In the genomic region with DNA sequence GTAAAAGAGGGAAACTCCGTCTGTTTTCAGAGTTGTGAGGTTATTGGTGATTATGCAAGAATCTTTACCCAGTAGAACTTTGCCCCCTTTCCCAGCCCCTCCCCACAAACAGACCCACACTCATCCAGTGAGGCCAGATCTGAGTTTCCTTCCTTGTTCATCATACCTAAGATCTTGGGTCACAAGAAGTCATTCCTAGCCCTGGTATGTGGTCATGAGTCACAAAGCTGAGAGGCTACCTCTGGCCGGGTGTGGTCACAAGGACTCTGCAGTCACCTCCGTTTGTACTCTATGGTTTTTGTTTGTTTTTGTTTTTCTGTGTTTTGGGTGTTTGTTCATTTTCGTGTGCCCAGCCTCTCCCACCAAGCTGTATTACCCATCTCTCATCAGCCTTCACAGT, we compare ENCODE assay signal across 21 mouse cellular contexts. TPM values are rescaled to one million over a fixed set of nuclear protein-coding genes. Genes with fewer than 3 reads are reported as not detected.
DNase-seq lines count a peak whose midpoint lies in the region; ATAC-seq and TF ChIP-seq lines count a peak whose summit lies in the region.
"Had no signal": no experiment of that assay in that cellular context is flagged by ENCODE, and none has a peak within 500 bp of the region (broad histone marks: within the 10 kb centered on the region; RNA-seq: fewer than 3 reads in every experiment).

No protein-coding gene starts in this region.

- no peaks in the 10 kb centered on the region for H3K9me3 ChIP-seq in intestine, embryonic 15.5 days
- H3K9me3 ChIP-seq: embryonic facial prominence, embryonic 13.5 days; forebrain, embryonic 12.5 days; heart, embryonic 12.5 days; hindbrain, embryonic 10.5 days had no signal

- H3K27ac ChIP-seq in intestine, embryonic 15.5 days: no peak overlapping the region
- peak overlapping the region; percentile 38 for H3K27ac ChIP-seq in small intestine, adult 2 months (ENCODE audit: insufficient read depth, low read depth, low read length)
- H3K27ac ChIP-seq: embryonic facial prominence, embryonic 13.5 days; forebrain, embryonic 12.5 days; gastrocnemius, adult 2 months; hindbrain, embryonic 10.5 days; hindbrain, embryonic 14.5 days had no signal

- no peaks in the 10 kb centered on the region for H3K36me3 ChIP-seq in intestine, embryonic 15.5 days
- H3K36me3 ChIP-seq in small intestine, adult 2 months (ENCODE audit: control insufficient read depth, insufficient read depth, low read length): no peaks in the 10 kb centered on the region
- H3K36me3 ChIP-seq: embryonic facial prominence, embryonic 13.5 days; forebrain, embryonic 12.5 days; heart, embryonic 12.5 days; hindbrain, embryonic 10.5 days had no signal

- peak; percentile 57 for ATAC-seq in intestine, embryonic 15.5 days
- ATAC-seq: activated CD4-positive, CD25-positive, alpha-beta regulatory T cell, adult 4 months; forebrain, embryonic 16.5 days had no signal

- no peak for TF ChIP-seq POLR2A in small intestine, adult 2 months (IDR thresholded peaks at IDR 0.05; ENCODE audit: low read depth, low read length)

- no peak overlapping the region for H3K4me2 ChIP-seq in intestine, embryonic 15.5 days (replicated peaks)
- H3K4me2 ChIP-seq: embryonic facial prominence, embryonic 13.5 days; forebrain, embryonic 12.5 days; heart, embryonic 12.5 days; hindbrain, embryonic 14.5 days had no signal

- peak; percentile 28 for DNase-seq in urinary bladder, postnatal 14 days (ENCODE audit: low spot score)
- no peak for DNase-seq in urinary bladder, postnatal 25 days (ENCODE audit: low spot score)
- DNase-seq in left cerebral cortex, adult 8-10 months (ENCODE audit: low spot score in 2 of 2): no peak
- no peak for DNase-seq in frontal cortex, postnatal 36 days (ENCODE audit: low spot score in 2 of 2)
- no peak for DNase-seq in spleen, postnatal 36 days (ENCODE audit: low spot score in 2 of 2)
- DNase-seq: adrenal gland, postnatal 14 days; cerebellum, adult 11-12 months; cerebellum, adult 9-10 months; cerebellum, postnatal 36 days; gastrocnemius, adult 2 months; gastrocnemius, postnatal 25 days had no signal

- no peak for TF ChIP-seq CTCF in small intestine, adult 2 months (IDR thresholded peaks at IDR 0.05; ENCODE audit: extremely low read depth, insufficient read length, insufficient replicate concordance, low read depth, low read length)

- no peak overlapping the region for H3K4me3 ChIP-seq in intestine, embryonic 15.5 days (replicated peaks)
- no peak overlapping the region for H3K4me3 ChIP-seq in small intestine, adult 2 months (ENCODE audit: low read depth, low read length)
- H3K4me3 ChIP-seq: embryonic facial prominence, embryonic 13.5 days; forebrain, embryonic 12.5 days; gastrocnemius, adult 2 months; heart, embryonic 12.5 days; hindbrain, embryonic 10.5 days had no signal

- no peaks in the 10 kb centered on the region for H3K27me3 ChIP-seq in intestine, embryonic 15.5 days (replicated peaks)
- H3K27me3 ChIP-seq in small intestine, adult 2 months (ENCODE audit: control insufficient read depth, insufficient read depth, low read length): no peaks in the 10 kb centered on the region
- H3K27me3 ChIP-seq: embryonic facial prominence, embryonic 13.5 days; heart, embryonic 12.5 days had no signal

- H3K4me1 ChIP-seq in intestine, embryonic 15.5 days (replicated peaks): peaks cover 6% of the 10 kb centered on the region; the same call in 1 of the 2 replicates
- H3K4me1 ChIP-seq in small intestine, adult 2 months (ENCODE audit: control insufficient read depth, insufficient read depth, insufficient read length, low read length): peaks cover 9% of the 10 kb centered on the region; the same call in 1 of the 2 replicates

- no peak overlapping the region for H3K9ac ChIP-seq in intestine, embryonic 15.5 days
- H3K9ac ChIP-seq: embryonic facial prominence, embryonic 13.5 days; forebrain, embryonic 12.5 days; heart, embryonic 12.5 days; hindbrain, embryonic 14.5 days had no signal

- 56% methylated on average over 4 of the region's 4 CpGs for WGBS in intestine, embryonic 15.5 days
- 30% methylated on average over 4 of the region's 4 CpGs for WGBS in small intestine, adult 2 months

RNA-seq across cellular contexts. Expression of a gene that starts 4.6 kb away (rescaled TPM):
- polyA plus RNA-seq in intestine, embryonic 15.5 days (2015; fragmentation: Nextera tagmentation; extraction: Ambion mirVana): 5.7 TPM in 2 replicates
- 10.2 and 19.9 TPM in 2 replicates for polyA plus RNA-seq in small intestine, adult 2 months (2012; rRNA removed)
- 10 to 100 TPM; 55.2 to 62.5 (median 57.8) TPM for total RNA-seq in left cerebral cortex, adult 8-10 months (2022)
- total RNA-seq: MEL had no signal
